Mouse (Mus musculus) liver, postnatal 0 days (tissue): ENCODE measurements around the gene Pgpep1.

ENCODE experiments used
- CTCF ChIP-seq: sonication (generic); IDR thresholded peaks from 2 replicates; pipeline ENCODE4 v1.5.1; 2016; ENCODE audit warnings: antibody characterized with exemption, low read depth
- EP300 ChIP-seq: IDR thresholded peaks from 2 replicates; pipeline ENCODE4 v1.6.1; 2016; ENCODE audit warnings: antibody characterized with exemption, low read depth, mild to moderate bottlenecking

- no peak for TF ChIP-seq CTCF
- no peak for TF ChIP-seq EP300
These were observed 2.4 kb downstream of the Pgpep1 start for GRCm38 (mm10) chr8:70657739-70658138.
